Mouse (Mus musculus) thymus, postnatal 14 days (tissue): ENCODE data around the gene Klhdc3.

Experiments
- DNase-seq: peaks from one replicate; pipeline ENCODE4 v3.0.0; 2021

Gene Klhdc3

DNA sequence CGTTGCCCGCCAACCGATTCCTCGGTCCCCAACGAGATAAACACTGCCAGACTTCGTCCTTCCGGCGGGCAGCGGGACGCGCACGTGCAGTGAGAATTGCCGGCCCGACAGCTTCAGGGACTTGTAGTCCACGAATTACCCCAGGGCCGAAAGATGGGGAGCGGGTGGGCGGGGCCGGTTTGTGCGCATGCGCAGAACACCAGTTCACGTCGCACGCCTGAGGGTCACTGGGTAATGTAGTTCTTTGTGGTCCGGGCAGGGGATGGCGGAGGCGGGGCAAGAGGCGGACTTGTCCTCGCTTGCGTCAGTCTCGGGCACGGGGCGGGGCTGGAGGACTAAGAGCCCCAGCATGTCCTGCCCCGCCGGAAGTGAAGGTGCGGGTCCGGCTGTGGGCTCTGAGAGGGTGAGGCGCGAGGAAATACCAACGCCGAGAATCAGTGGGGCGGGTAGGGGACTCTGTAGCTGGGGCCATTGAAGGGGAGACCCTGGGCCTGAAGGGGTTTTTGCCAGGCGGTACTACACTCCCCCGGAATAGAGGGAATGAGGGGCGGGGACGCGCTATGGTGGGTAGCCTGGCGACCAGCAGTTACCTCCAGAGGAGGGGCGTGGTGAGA lies at the start of gene Klhdc3:
Klhdc3 (minus strand) TSS at position 155 of the 614 bp plus-strand sequence.
- peak; percentile 99 for DNase-seq

GRCm38 (mm10) chr17:46728904-46729318 lies 48.2 kb upstream of the Klhdc3 start, which contains the start of gene Gnmt:
Gene Gnmt, minus strand, starts transcription at chr17:46729168.
- DNase-seq = no peak

DNA sequence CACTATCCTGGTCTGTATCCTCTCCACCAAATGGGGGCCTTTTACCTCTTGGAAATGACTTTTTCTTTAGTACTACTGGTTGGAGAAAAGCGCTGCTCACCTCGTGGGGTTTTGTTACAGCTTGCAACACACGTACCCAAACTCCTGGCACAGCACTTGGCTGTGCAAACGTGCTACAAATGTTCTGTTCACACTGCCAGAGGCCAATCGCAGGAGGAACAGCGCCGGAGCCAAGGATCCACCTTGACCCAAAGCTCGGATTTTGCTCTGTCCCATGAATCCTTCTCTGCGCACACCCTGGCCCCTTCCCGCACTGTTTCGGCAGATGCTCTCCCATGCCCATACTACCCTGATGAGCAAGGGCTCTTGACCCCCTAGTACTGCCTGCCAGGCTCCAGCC lies 47.8 kb upstream of the Klhdc3 start:
- DNase-seq = no peak

GRCm38 (mm10) chr17:46728021-46728420 lies 47.3 kb upstream of the Klhdc3 start:
- peak; percentile 49 for DNase-seq

- DNase-seq = no peak
Observed at GRCm38 (mm10) chr17:46727271-46727670, 46.6 kb upstream of the Klhdc3 start.

DNA sequence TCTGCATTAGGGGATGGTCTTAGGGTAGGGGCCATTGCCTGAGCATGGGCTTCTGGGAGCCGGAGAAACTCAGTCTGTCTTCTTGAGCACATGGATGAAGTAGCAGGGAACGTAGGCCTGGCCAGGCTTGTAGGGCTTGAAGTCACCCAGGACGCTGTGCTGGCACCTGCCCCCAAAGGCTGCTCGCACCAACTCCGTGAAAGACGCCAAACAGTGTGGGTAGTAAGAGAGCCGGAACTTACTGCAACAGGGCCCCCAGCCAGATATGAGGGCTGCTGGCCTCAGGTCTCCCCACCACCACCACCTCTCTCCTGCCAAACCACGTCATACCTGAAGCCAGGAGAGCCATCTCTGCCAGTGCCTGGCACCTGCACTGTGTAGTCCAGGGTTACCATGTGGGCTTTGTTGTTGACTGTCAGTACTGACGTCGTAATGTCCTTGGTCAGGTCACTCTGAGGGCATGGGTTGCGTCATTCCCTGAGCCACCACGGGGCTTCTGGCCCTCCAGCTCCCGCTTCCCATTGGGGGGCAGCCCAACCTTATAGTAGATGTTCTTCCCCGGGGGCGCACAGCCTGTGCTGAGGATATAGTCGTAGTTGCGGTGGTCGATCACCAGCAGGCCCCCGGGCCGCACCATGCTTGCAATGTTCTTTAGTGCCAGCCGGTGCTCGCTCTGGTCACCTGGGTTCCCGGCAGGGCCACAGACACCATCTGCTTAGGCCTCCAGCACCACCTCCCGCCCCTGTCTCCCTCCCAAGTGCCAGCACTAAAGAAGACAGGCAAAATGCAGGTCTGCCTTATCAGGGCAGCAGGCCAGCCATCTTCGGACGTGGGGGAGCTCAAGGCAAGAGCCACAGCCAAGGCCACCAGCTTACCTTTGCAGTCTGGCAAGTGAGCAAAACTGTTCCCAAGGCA lies 45.3 kb upstream of the Klhdc3 start:
- DNase-seq = no peak

DNA sequence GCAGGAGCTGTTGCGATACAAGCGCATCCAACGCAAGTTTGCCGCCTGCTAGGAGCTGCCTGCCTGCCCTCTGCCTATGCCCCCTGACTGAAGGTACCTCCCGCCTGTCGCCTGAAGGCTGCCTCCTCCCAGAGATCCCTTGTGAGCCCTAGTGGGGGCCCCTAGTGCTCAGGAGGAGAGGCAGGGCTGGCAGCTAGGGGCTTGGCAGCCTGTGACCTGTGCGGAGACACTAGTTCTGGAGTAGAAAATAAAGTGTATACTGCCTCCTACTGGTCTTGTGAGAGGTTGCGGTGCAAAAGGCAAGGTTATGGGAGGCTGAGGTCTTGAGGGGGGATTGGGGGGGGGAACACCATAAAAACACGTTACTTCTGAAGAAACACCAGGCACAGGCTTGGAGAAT lies 44.6 kb upstream of the Klhdc3 start:
- DNase-seq = peak; percentile 67

- no peak for DNase-seq
Observed at GRCm38 (mm10) chr17:46724477-46725084, 43.9 kb upstream of the Klhdc3 start.

DNA sequence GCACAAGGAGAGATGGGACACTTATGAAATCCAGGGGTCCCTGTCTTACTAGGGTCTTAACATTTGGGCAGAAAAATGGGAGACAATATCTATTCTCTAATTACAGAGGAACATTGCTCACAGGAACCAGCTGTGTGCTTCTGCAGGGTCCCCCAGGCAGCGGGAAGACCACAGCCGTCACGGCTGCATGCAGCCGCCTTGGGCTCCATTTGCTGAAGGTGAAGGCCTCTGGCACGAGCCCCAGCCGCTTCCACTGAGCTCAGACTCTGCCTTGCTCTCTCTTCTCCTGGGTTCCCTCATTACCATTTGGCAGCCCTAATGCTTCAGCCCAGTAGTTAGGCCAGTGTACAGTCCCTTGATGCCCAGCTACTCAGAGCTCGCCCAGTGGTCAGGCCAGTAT lies 40.4 kb upstream of the Klhdc3 start:
- no peak for DNase-seq

DNA sequence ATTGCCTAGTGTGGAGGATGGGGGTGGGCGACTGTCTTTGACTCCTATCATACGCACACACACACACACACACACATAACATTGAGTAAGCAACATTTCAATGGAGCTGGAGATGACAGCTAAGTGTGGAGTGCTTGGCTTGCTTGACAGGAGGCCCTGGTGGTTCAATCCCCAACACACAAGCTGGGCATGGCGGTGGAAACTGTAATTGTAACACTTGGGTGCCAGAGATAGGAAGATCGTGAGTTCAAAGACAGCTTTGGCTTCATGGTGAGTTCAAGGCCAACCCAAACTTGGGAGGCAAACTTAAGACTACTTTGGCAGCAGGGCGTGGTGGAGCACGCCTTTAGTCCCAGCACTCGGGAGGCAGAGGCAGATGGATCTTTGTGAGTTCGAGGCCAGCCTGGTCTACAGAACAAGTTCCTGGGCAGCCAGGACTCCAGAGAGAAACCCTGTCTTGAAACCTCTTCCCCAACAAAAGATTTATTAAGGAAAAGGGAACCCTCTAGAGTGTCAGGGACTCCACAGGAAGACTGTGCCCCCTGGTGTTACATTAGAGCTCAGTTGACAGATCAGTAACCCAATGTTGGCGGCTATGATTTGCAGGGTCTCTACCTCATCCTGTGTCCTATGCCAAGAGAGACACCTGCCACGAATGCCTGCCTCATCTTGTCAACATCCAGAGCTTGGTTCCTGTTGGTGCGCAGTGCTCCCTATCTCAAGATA lies 34.2 kb upstream of the Klhdc3 start:
- peak; percentile 40 for DNase-seq

- DNase-seq = no peak
Observed at GRCm38 (mm10) chr17:46713849-46714248, 33.1 kb upstream of the Klhdc3 start.

DNA sequence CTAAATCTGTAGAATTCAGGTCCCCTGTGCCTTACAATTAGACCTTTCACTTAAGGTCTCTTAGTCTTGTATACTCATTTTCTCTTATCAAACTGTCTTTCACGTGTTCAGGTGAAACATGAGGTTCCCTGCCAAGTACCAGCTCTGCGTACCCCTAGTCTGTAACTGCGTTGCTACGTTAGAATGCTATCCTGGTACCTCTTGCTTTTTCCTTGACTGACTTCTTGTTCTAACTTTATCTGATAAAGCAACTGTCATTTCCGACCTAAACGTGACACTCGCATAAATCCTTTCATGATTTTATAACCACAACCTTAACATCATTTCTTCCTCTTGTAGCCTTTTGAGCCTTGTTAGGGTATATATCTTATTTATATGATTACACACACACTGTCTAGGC lies 31.7 kb upstream of the Klhdc3 start:
- DNase-seq = no peak

- DNase-seq = peak; percentile 48
Observed at GRCm38 (mm10) chr17:46711612-46712271, 31.0 kb upstream of the Klhdc3 start.

DNA sequence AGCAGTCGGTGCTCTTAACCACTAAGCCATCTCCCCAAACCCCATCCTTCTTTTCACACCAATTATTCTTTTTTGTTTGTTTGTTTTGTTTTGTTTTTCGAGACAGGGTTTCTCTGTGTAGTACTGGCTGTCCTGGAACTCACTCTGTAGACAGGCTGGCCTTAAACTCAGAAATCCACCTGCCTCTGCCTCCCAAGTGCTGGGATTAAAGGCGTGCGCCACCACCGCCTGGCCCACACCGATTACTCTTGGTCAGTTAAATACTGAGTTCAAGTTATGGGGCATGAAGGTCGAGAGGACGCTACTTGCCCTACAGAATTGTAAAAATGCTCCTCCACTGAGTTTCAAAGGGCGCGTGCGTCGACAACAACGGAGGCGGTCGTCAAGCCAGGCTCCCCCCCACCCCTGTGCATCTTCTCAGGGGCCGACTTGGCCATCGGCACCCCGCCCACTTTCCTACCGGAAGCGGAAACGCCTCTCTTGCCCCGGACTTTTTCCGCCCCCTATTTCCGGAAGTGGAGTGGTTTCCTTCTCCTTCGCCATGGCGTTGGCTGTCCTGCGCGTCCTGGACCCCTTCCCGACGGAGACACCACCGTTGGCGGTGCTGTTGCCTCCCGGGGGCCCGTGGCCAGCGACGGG lies 30.4 kb upstream of the Klhdc3 start, which contains the start of gene Pex6:
Pex6 (plus strand) TSS at position 505 of the 639 bp plus-strand sequence.
- DNase-seq = peak; percentile 95

DNA sequence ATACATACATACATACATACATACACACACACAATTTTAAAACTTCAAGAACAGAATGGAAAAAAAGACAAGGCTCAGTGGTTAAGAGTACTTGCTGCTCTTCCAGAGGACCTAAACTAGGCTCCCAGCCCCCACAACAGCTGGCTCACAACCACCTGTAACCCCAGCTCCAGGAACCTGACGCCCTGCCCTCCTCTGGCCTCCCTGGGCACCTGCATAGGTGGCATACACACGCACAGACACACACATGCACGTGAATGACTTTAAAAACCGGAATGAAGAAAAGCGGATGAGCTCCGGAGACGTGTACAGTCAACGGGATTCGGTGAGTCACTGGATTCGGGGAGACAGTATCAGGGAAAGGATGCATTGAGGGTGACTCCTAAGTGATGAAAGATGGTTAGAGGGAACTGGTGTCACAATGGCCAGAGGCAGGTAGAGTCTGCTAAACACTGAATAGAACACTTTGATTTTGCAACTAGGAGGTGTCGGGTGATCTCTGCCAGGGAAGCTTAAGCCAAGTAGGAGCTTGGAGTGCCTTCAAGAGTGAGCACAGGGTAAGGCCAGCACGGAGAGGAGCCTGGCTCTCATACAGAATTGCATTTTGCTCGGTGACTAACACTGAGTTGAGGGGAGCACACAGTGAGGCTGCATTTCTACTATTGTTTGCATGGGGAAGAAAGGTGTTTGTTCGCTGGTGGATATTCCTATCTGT lies 25.8 kb upstream of the Klhdc3 start:
- DNase-seq = no peak

- peak; percentile 96 for DNase-seq
Observed at GRCm38 (mm10) chr17:46704887-46705835, 24.4 kb upstream of the Klhdc3 start, which contains the start of gene Ppp2r5d. Gene Ppp2r5d, minus strand, starts transcription at chr17:46705111.

- DNase-seq = peak; percentile 48
Observed at GRCm38 (mm10) chr17:46703971-46704886, 23.5 kb upstream of the Klhdc3 start.

GRCm38 (mm10) chr17:46702506-46702905 lies 21.8 kb upstream of the Klhdc3 start:
- no peak for DNase-seq

DNA sequence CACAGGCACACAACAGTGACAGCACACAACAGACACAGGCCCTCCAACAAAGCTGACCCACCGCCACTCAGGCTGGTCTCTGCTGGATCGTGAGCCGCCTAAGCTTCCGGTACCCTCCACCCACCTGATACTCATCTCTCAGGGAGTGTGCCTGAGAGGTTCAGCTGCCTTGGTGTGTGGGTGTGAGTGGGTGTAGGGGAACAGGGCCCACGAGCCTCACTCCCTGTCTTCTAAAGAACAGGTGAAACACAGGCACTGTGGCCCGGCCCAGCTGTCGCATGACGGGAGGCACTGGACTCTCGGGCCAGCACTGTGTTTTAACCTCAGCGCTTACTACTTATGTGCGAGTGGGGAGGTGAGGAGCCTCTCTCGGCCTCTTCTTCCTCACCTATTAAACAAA lies 21.4 kb upstream of the Klhdc3 start:
- DNase-seq = no peak
